8 mouse cellular contexts compared by ENCODE assay signal in genomic region chr17:25919144-25919785, GRCm38 (mm10). TPM values are rescaled to one million over a fixed set of nuclear protein-coding genes. Genes with fewer than 3 reads are reported as not detected.
DNase-seq lines count a peak whose midpoint lies in the region; ATAC-seq and TF ChIP-seq lines count a peak whose summit lies in the region.

Gene Rab40c (minus strand): TSS chr17:25919727.

- peak; percentile 68 to 77 for DNase-seq in cerebellum, postnatal 10 days
- no peak for DNase-seq in cerebellum, adult 9-11 months
- DNase-seq in CD4-positive helper T cell, adult 2 months (ENCODE audit: low read depth, low spot score), result peak; percentile 77
- peak; percentile 52 for DNase-seq in embryo, embryonic 11 days
- DNase-seq in layer of hippocampus, postnatal 25 days (ENCODE audit: extremely low spot score in 1 of 2, low spot score in 1 of 2), result peak in 1 of 2 experiments; percentile 23
- peak; percentile 28 for DNase-seq in lung, postnatal 36 days

- peak; percentile 66 for TF ChIP-seq POLR2A in testis, adult 2 months (IDR thresholded peaks at IDR 0.05; ENCODE audit: control insufficient read depth, low read depth, low read length)

- H3K9ac ChIP-seq in heart, embryonic 13.5 days, result peak within 1 kb of the TSS; percentile 94

- 0 out of 2 replicates have a peak, but pooled peaks have one; percentile 0 for ATAC-seq in heart, embryonic 13.5 days (ENCODE audit: extremely low read depth, insufficient number of reproducible peaks, low FRiP score, low TSS enrichment)

- H3K36me3 ChIP-seq in heart, embryonic 13.5 days, result peaks cover 20% of the 10 kb centered on the region
- H3K36me3 ChIP-seq in testis, adult 2 months (ENCODE audit: control insufficient read depth, insufficient read depth, low read length), result no peaks in the 10 kb centered on the region; the same call in 1 of the 2 replicates

- H3K27me3 ChIP-seq in heart, embryonic 13.5 days (replicated peaks), result no peaks in the 10 kb centered on the region
- H3K27me3 ChIP-seq in testis, adult 2 months (ENCODE audit: control insufficient read depth, insufficient read depth, low read length), result no peaks in the 10 kb centered on the region

- H3K9me3 ChIP-seq in heart, embryonic 13.5 days, result no peaks in the 10 kb centered on the region

- no peak for TF ChIP-seq CTCF in testis, adult 2 months (IDR thresholded peaks at IDR 0.05; ENCODE audit: control insufficient read depth, insufficient read depth, insufficient replicate concordance, low read depth, low read length)

- peak within 1 kb of the TSS; percentile 97 for H3K27ac ChIP-seq in heart, embryonic 13.5 days (replicated peaks)
- H3K27ac ChIP-seq in testis, adult 2 months (ENCODE audit: control insufficient read depth, insufficient read depth, low read depth, low read length), result peak within 1 kb of the TSS; percentile 91

- peak within 1 kb of the TSS; percentile 98 for H3K4me2 ChIP-seq in heart, embryonic 13.5 days

- under 1% methylated on average over 69 of the region's 78 CpGs for WGBS in heart, embryonic 13.5 days

- H3K4me3 ChIP-seq in heart, embryonic 13.5 days, result peak within 1 kb of the TSS; percentile 98
- H3K4me3 ChIP-seq in testis, adult 2 months (ENCODE audit: control insufficient read depth, low read depth, low read length), result peak within 1 kb of the TSS; percentile 89

- H3K4me1 ChIP-seq in heart, embryonic 13.5 days, result peaks cover 42% of the 10 kb centered on the region
- peaks cover 9% of the 10 kb centered on the region for H3K4me1 ChIP-seq in testis, adult 2 months (ENCODE audit: control insufficient read depth, insufficient read depth, low read length)

RNA-seq across cellular contexts. Expression of gene Rab40c, which starts in this region (rescaled TPM):
- polyA plus RNA-seq in heart, embryonic 13.5 days (2015; fragmentation: Nextera tagmentation; extraction: Ambion mirVana), result 16.1 and 16.4 TPM in 2 replicates
- 10 to 100 TPM; 41.0 to 52.9 TPM for total RNA-seq in layer of hippocampus, postnatal 25 days (2021)
- 30.2 and 31.9 TPM in 2 replicates for polyA plus RNA-seq in testis, adult 2 months (2012; rRNA removed)
